Mouse (Mus musculus) embryonic facial prominence, embryonic 11.5 days (tissue): ENCODE results near the gene Tex14. TPM values are rescaled to one million over a fixed set of nuclear protein-coding genes. Genes with fewer than 3 reads are reported as not detected.

Experiments
- polyA plus RNA-seq: library from polyadenylated mRNA; unstranded; fragments of >200 nt; fragmentation: Nextera tagmentation; extraction: Ambion mirVana; gene quantifications from 2 replicates; pipeline ENCODE4 v1.2.1, GENCODE M21; 2014

Gene Tex14
- polyA plus RNA-seq, 1 experiment from 2014 or later, result 0.80 TPM

Other genes starting within 250 kb of the Tex14 start
- gene Ppm1e, start 46.0 kb upstream of the Tex14 start, polyA plus RNA-seq, result 3.9 and 4.1 TPM in 2 replicates
- gene Rad51c, start 111 bp upstream of the Tex14 start, polyA plus RNA-seq, result 12.1 and 13.5 TPM in 2 replicates
- gene Gm11492, start 161.6 kb downstream of the Tex14 start, polyA plus RNA-seq, result not detected in 2 replicates
- gene Sept4, start 163.8 kb downstream of the Tex14 start, polyA plus RNA-seq, result 6.6 and 8.3 TPM in 2 replicates
- 61.1 and 61.9 TPM in 2 replicates for gene Mtmr4, start 187.1 kb downstream of the Tex14 start, polyA plus RNA-seq
- 0.20 and 0.32 TPM in 2 replicates for gene Hsf5, start 212.1 kb downstream of the Tex14 start, polyA plus RNA-seq